Mouse (Mus musculus) splenic B cell, adult 2 months (primary cell): Measurements from ENCODE around the gene Pnmal1.
"Not testable (repeated sequence)": the region's sequence is repeated elsewhere in the genome, so short reads cannot be mapped to it uniquely, and the experiment has no call there.

Experiments
- DNase-seq: peaks from one replicate; pipeline ENCODE4 v3.0.0-alpha.2; 2011; ENCODE audit warnings: low read depth, low spot score
- H3K27me3 ChIP-seq: 2 replicates; pipeline ENCODE4 v1.6.1; 2012; ENCODE audit warnings: mild to moderate bottlenecking, low read length, moderate library complexity, mixed read lengths; ENCODE audit not compliant: control insufficient read depth, poor library complexity, insufficient read depth, severe bottlenecking
- H3K36me3 ChIP-seq: 2 replicates; pipeline ENCODE4 v1.6.1; 2012; ENCODE audit warnings: mild to moderate bottlenecking, low read length, moderate library complexity, mixed read lengths; ENCODE audit not compliant: control insufficient read depth, poor library complexity, insufficient read depth, severe bottlenecking

The Pnmal1 gene

DNA sequence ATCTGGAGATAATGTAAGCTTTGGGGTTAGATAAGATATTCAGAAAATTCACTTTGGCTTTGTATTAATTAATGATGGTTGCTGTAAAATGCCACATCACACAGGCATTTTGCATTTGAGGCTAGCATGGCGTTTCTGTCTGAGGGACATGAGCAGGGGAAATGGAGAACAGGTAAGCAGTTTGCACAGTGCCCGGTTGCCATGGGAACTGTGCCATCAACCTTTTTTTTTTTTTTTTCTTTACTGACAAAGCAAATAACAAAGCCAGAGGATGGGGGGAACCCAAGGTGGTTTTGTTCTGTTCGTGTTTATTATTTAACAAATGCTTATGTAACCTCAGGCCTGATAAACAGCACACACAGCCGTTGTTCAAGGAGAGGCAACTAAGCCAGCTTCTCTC lies 16.6 kb upstream of the Pnmal1 start:
- Histone ChIP-seq H3K27me3 (no peaks in the 10 kb centered on the region; the same call in 1 of the 2 replicates), H3K36me3 (no peaks in the 10 kb centered on the region)
- no peak for DNase-seq

DNA sequence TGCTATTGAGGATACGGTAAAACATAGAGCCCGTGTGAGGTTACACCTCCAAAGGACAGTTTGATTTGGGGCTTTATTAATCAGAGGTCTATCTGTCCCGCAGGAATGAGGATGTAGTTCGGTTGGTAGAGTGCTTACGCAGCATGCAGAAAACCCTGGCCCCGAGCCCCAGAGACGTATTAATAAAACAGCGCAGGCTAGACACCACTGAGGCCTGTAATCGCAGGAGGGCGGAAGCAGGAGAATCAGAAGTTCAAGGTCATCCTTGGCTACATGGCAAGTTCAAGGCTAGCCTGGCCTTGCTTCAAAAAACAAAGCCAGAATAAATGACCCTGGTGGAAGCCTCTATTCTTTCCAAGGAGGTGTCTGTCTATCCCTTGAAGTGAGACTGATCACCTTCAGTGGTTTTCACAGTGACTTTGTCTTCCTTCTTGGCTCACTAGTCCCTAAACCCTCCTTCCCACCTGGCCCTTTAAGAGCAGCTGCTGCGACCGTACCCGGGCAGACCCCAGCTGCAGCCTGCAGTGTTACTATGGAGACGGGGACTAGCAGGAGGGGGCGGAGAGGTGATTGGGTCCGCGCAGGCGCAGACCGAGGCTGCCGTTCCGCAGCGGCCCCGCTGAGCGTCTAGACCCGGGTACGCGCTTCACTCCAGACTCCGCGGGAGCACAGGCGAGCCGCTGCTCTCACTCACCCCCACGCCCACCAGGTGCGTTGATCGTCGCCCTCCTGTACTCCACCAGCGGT lies 15.2 kb upstream of the Pnmal1 start, which contains the start of gene Pnmal2:
Pnmal2 (plus strand) TSS at position 622 of the 747 bp plus-strand sequence.
- H3K27me3 ChIP-seq, result no peaks in the 10 kb centered on the region; the same call in 1 of the 2 replicates
- peak; percentile 68 for DNase-seq

DNA sequence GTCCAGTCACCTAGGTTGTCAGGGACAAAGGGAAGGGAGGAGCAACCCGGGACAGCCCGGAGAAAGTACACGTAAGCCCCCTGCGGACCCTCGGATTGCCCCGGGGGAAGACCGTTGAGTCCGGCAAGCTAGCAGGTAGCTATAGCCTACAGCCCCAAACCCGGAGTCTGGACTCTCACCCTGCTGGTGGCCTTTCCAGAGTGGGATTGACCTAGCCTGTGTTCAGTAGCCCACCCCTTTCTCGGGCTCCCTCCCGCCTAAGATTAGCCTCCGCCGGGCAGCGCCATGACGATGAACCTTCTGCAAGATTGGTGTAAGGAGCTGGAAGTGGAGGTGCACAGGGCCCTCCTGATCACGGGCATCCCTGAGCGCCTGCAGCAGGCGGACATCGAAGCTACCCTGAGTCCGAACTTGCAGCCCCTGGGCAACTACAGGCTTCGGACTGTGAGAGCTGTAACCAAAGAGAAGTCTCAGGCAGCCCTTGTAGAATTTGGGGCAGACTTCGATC lies 14.6 kb upstream of the Pnmal1 start:
- Histone ChIP-seq H3K27me3 (no peaks in the 10 kb centered on the region; the same call in 1 of the 2 replicates), H3K36me3 (no peaks in the 10 kb centered on the region)
- no peak for DNase-seq

More for the DNA sequence above, 15.2 kb upstream of the Pnmal1 start, which contains the start of gene Pnmal2:
- no peaks in the 10 kb centered on the region for H3K36me3 ChIP-seq

DNA sequence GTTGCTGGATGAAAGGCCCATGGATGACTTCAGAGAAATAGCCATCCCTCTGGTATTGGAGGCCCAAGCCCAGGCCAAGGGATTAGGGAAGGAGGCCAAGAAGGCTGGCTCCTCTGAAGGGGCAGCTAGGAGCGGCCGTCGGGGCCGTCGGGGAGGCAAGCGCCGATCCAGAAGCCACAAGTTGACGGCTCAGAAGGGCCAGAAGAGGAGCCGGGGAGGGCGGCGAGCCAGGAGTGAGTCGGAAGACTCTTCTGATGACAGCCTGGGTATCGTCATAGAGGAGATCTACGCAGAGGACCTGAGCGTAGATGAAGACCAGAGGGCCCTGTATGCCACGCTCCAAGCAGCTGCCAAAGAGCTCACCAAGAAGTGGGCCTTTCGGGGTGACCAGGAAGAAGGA lies 14.1 kb upstream of the Pnmal1 start:
- no peaks in the 10 kb centered on the region for H3K27me3 ChIP-seq
- DNase-seq, result no peak
- no peaks in the 10 kb centered on the region for H3K36me3 ChIP-seq

DNA sequence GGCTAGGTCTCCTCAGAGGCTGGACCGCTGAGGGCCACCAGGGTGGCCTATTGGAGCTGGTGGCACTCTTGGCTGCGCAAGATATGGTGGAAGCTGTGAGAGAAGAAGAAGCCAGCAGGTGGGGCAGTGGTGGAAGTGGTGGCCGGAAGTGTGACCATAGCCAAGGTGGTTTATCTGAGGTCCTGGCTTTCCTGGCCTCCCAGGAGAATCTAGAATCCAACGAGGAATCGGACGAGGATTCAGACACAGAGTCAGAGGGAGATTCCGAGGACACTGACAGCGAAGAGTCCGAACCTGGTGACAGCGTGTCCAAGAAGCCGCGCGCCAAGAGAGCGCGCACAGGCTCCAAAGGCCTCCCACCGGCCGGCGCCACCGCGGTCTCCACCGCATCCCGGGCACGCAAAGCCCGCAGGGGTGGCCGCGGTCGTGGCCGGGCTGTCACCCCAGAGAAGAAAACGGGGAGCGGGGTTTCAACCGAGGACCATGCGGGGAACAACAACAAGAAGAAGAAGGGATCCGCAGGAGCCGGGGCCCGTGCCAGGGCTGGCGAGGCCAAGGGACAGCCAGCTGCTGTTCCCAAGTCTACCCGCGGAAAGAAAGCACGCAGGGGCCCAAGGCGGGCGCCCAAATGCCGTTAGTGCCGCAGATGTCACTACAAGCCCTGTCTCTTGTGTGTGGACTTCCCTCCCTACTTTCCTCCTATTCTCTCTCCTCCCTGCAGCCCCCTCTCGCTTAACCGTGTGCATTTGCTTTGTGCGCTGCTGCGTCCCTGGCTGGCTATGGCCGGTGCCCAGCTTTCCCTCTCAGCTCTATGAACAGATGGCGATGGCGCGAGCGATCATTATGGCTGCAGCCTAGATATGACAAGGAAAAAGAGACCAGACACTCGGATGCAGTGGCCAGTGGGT lies 12.8 kb upstream of the Pnmal1 start:
- no peaks in the 10 kb centered on the region for H3K27me3 ChIP-seq
- peak; percentile 20 for DNase-seq
- H3K36me3 ChIP-seq, result no peaks in the 10 kb centered on the region

DNA sequence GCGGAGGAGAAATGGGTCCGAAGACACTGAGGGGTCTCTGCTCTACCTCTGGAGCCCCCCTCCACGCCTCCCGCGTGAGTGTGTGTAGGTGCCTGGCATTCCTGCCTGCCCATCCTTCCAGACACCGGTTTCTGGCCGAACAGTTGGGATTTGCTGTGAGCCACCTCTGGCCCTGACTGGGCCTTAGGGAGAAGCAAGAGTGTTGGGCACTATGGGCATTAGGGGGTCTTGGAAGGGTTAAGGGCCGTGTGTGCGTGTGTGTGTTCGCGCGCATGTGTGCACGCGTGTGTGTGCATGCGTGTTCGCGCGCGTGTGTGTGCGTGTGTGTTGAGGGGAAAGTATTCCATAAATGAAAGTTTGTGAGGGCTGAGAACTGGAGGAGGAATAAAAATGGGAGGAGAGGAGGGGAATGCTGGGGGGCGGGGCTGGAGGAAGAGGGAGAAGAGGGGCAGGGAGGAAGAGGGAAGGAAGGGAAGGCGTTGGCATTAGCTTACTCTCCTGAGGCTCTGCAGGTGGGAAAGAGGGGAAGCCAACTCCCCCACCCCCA lies 12.1 kb upstream of the Pnmal1 start:
- no peaks in the 10 kb centered on the region for H3K36me3 ChIP-seq

DNA sequence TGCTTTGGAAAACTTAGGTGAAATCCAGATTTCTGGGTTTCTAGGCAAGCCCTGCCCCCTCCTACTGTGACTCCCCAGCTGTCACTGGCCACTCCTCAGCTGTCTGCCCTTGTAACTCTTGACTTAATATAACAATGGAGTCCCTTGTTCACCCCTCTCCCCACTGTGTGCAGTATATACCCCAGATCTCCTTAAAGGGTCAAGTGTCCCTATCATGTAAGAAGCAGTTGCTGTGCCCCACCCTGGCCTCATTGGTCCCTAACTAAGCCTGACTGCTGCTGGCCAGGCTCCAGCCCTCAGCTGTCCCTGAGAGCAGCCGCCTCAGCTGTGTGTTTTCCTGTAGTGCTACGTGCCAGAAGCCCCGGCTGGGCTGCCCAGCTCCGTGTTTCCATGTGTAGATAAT lies 11.5 kb upstream of the Pnmal1 start:
- H3K27me3 ChIP-seq, result no peaks in the 10 kb centered on the region
- no peaks in the 10 kb centered on the region for H3K36me3 ChIP-seq
- DNase-seq, result no peak

More for the DNA sequence above, 12.1 kb upstream of the Pnmal1 start:
- DNase-seq, result no peak
- H3K27me3 ChIP-seq, result no peaks in the 10 kb centered on the region

DNA sequence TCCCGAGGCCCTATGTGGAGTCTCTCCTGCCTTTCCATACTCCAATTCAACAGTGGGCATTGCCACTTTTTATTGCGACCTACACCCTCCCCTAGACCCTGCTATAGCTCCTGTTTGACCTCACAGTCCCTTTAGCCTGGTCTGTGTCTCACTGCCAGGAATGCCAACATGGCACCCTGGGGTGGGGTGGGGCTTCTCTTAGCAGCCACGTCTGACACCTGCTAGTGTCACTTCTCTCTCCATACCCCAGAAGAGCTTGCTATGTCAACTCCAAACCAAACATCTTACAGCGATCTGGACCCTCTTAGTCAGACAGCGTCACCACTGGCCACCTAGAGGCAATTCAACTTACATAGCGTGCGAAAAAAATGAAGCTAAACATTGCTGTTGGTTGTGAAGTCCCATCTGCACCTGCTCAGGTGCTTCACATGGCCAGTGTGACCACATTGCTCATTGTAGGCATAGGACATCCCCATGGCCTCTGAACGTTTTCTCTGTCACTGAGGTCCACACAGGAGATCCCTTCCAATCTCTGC lies 10.5 kb upstream of the Pnmal1 start:
- H3K36me3 ChIP-seq, result no peaks in the 10 kb centered on the region
- H3K27me3 ChIP-seq, result no peaks in the 10 kb centered on the region
- DNase-seq, result no peak

DNA sequence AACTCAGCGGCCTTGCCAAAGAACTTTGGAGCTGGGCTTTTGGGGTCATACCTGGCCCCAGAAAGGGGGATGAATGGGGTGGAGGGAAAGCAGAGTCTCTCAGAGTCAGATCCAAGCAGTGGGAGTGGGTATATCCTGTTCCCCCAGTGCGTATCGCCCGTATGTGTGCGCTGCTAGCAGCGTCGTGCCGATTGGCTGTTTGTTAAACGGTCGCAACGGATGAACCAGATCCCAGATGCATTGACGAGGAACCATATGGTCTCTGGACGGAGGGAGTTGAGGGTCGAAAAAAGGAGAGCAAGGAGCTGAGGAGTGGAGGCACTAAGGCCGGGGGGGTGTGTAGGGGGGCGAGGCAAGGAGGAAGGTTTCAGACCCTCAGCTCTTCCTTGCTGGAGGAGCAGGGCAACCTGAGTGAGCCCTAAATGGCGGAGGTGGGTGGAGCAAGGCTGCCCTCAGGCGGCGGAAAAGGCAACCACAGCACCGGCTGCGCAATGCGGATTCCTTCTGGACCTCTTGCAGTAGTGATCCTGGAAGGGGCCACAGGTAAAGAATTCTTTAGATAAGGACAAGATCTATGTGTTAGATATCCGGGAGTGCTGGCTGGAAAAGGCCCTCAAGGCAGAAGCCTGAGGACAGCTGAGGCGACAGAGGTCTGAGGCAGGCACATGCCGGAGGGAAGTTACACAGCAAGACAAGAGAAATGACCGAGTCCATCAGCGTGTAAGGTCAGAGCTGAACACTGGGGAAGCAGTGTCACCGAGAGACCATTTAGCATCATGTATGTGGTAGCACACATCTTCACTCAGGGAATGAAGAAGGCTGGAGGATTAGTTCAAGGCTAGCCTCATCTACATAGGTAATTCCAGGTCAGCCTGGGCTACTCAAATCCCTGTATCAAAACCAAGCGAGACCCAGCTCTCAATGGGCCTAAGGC lies 9.3 kb upstream of the Pnmal1 start:
- DNase-seq, result peak; percentile 77
- H3K27me3 ChIP-seq, result no peaks in the 10 kb centered on the region
- no peaks in the 10 kb centered on the region for H3K36me3 ChIP-seq

DNA sequence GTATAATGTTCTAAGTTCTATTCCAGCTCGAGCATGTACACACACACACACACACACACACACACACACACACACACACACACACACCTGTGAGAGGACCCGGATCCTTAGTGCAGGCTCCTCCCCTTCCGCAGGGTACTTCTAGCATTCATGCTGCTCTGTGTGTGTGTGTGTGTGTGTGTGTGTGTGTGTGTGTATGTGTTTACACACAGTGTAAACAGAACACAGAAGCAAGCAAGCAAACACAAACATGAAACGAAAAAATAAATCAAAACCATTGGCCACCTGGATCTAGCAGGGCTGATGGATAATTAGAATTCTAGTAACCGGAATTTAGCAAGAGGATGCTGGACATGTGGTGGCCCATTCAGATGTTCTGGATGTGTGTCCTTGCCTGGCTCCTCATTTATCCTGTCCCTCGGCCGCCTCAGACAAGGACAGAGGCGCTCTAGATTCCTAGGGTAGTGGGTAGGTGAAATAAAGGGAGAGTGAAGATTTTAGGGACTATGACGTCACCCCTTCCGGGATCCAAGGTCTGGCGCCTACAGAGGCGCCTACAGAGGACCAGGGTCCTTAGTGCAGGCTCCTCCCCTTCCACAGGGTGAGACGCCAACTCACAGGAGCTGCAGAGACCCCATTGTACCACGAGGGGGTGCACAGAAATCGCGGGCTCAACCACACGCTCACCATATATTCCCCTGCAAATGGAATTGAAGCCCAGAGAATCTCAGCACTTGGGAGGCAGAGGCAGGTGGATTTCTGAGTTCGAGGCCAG lies 8.4 kb upstream of the Pnmal1 start:
- Histone ChIP-seq H3K36me3 (no peaks in the 10 kb centered on the region), H3K27me3 (no peaks in the 10 kb centered on the region)
- DNase-seq, result peak; percentile 86

DNA sequence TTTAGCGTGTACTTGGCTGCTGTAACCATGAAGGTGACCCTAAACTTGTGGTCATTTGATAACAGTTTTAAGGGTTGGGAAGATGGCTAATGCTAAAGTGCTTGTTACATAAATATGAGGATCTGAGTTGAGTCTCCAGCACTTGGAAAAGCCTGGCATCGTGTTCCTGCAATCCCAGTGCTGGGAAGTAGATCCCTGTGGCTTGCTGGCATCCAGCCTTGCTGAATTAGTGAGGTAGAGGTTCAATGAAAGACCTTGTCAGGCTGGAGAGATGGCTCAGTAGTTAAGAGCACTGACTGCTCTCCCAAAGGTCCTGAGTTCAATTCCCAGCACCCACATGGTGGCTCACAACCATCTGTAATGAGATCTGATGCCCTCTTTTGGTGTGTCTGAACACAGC lies 5.7 kb upstream of the Pnmal1 start:
- not testable (repeated sequence) for H3K36me3 ChIP-seq, DNase-seq, H3K27me3 ChIP-seq

DNA sequence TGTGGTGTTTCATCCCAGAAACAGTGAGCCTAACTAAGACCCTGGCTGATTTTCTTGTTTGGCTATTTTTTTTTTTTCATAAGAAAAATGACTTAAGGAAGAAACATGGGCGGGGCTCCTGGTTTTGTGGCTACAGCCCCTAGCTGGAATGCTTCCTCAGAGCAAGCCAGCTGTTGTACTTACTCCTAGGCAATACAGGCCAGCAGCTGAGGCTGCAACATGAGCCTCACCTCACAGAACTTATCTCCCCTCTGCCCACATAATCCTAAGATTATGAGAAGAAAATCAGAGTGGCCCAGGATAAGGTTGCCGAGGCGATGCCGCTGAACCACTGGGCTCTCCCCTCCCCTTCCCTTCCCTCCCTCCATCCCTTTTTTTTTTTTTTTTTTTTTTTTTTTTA lies 3.8 kb upstream of the Pnmal1 start:
- no peak for DNase-seq
- Histone ChIP-seq H3K36me3 (no peaks in the 10 kb centered on the region), H3K27me3 (no peaks in the 10 kb centered on the region)
